Mouse (Mus musculus) small intestine, adult 2 months (tissue): ENCODE measurements around the gene Thada.

ENCODE experiments used
- CTCF ChIP-seq: fragments of 200-500 bp; IDR thresholded peaks from 2 replicates; pipeline ENCODE4 v1.5.1; 2012; ENCODE audit warnings: low read depth, mild to moderate bottlenecking, control low read depth, inconsistent platforms, low read length, moderate library complexity, mixed read lengths; ENCODE audit not compliant: insufficient replicate concordance, insufficient read length; ENCODE audit errors: extremely low read depth
- POLR2A ChIP-seq: fragments of 200-500 bp; IDR thresholded peaks from 2 replicates; pipeline ENCODE4 v1.6.1; 2012; ENCODE audit warnings: low read depth, mild to moderate bottlenecking, control low read depth, inconsistent platforms, low read length, moderate library complexity

- TF ChIP-seq POLR2A (no peak), CTCF (no peak)
Measured at GRCm38 (mm10) chr17:84191946-84192345, 274.1 kb downstream of the Thada start.
